Mouse (Mus musculus): ENCODE measurements around the gene Exoc4. TPM values are rescaled to one million over a fixed set of nuclear protein-coding genes. Genes with fewer than 3 reads are reported as not detected.
A peak's percentile ranks its signal among the peaks of the same experiment; 100 is the strongest.

Gene Exoc4
- polyA plus RNA-seq, 1 experiment from 2014 or later: 39.1 TPM

DNA sequence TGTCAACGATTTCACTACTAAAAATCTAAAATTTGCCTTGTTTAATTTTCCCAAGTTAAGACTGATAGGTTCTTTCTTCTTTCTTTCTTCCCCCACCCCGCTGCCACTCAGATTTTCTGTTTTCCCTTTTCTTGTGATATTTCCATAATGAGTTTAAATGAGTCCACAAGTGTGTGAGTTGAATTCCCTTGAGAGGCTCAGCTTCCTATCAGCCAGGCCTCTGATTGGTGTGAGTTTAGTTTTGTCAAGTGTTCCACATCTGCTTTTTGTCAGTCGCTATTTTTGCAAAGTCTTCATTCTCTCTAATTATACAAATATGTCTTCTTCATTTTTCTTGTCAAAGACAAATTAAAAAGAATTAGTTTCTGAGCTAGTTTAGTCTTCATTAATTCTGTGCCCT lies 160.7 kb downstream of the Exoc4 start:
- Histone ChIP-seq H3K9ac (replicated peaks; ENCODE audit: low read length) (no peak overlapping the region), H3K36me3 (ENCODE audit: control insufficient read depth, insufficient read depth, low read length) (no peaks in the 10 kb centered on the region), H3K4me1 (ENCODE audit: control insufficient read depth, insufficient read depth, low read length) (peaks cover 5% of the 10 kb centered on the region), H3K27me3 (ENCODE audit: control insufficient read depth, insufficient read depth, low read length) (no peaks in the 10 kb centered on the region), H3K9me3 (ENCODE audit: control insufficient read depth, low read length) (no peaks in the 10 kb centered on the region), H3K4me3 (replicated peaks; ENCODE audit: low read depth, low read length) (no peak overlapping the region), H3K4me2 (ENCODE audit: low read length) (no peak overlapping the region), H3K27ac (replicated peaks; ENCODE audit: low read depth, low read length) (no peak overlapping the region)
- DNase-seq (no peak), ATAC-seq (ENCODE audit: low FRiP score, low TSS enrichment) (no peak)
- 86% methylated on average over 3 of the region's 3 CpGs for WGBS

DNA sequence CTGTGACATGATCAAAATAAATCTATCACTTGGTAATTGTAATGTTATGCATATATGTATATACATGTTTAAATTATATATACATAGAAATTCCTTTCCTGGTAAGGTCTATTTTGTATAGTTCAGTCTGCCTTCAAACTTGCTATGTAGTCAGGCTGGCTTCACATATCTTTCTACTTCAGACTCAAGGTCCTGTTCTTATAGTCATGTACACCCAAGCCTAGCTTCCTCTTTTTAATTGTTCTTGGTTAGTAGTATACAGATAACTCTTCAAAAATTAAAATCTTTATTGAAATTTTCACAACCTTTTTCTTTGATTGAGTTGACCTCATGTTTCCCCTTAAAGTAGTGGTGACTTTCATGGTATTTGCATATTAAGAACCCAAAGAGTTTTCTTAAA lies 176.1 kb downstream of the Exoc4 start:
- Histone ChIP-seq H3K4me3 (replicated peaks; ENCODE audit: low read depth, low read length) (no peak overlapping the region), H3K4me1 (ENCODE audit: control insufficient read depth, insufficient read depth, low read length) (no peaks in the 10 kb centered on the region), H3K9me3 (ENCODE audit: control insufficient read depth, low read length) (no peaks in the 10 kb centered on the region), H3K27ac (replicated peaks; ENCODE audit: low read depth, low read length) (no peak overlapping the region), H3K36me3 (ENCODE audit: control insufficient read depth, insufficient read depth, low read length) (no peaks in the 10 kb centered on the region), H3K27me3 (ENCODE audit: control insufficient read depth, insufficient read depth, low read length) (no peaks in the 10 kb centered on the region), H3K4me2 (ENCODE audit: low read length) (no peak overlapping the region), H3K9ac (replicated peaks; ENCODE audit: low read length) (no peak overlapping the region)
- no peak for ATAC-seq (ENCODE audit: low FRiP score, low TSS enrichment)
- no peak for DNase-seq

DNA sequence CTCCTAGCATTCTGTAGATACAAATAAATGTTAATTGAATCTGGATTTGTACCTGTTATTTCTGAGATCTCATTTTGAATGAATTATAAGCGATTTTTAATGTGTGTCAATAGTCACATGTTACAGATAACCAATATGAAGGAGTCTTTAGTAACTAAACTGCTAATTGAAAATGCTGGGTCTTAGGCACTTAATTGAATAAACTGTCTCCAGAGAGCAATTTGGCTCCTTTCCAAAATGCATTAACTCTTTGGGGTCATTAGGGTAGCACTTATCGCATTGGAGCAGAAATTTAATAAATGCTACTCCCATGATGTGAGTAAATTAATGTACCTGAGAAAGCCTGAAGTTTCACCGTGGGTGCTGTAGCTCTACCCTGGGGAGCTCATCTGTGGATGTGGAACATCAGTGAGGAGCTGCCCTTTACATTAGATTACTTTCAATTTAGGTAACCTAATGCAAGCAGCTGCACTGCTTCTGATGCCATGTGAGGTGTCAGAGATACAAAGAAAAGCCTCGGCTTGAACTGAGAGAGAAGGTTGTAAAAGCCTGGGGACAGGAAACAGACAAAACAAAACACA lies 182.4 kb downstream of the Exoc4 start:
- no peaks in the 10 kb centered on the region for H3K27me3 ChIP-seq (ENCODE audit: control insufficient read depth, insufficient read depth, low read length)
- DNase-seq: peak; percentile 63
- H3K4me3 ChIP-seq (replicated peaks; ENCODE audit: low read depth, low read length): no peak overlapping the region
- H3K4me1 ChIP-seq (ENCODE audit: control insufficient read depth, insufficient read depth, low read length): no peaks in the 10 kb centered on the region
- 53% methylated on average over 4 of the region's 4 CpGs for WGBS
- H3K4me2 ChIP-seq (ENCODE audit: low read length): no peak overlapping the region
- H3K9me3 ChIP-seq (ENCODE audit: control insufficient read depth, low read length): no peaks in the 10 kb centered on the region
- H3K27ac ChIP-seq (replicated peaks; ENCODE audit: low read depth, low read length): no peak overlapping the region
- no peaks in the 10 kb centered on the region for H3K36me3 ChIP-seq (ENCODE audit: control insufficient read depth, insufficient read depth, low read length)
- no peak overlapping the region for H3K9ac ChIP-seq (replicated peaks; ENCODE audit: low read length)
- no peak for ATAC-seq (ENCODE audit: low FRiP score, low TSS enrichment)

DNA sequence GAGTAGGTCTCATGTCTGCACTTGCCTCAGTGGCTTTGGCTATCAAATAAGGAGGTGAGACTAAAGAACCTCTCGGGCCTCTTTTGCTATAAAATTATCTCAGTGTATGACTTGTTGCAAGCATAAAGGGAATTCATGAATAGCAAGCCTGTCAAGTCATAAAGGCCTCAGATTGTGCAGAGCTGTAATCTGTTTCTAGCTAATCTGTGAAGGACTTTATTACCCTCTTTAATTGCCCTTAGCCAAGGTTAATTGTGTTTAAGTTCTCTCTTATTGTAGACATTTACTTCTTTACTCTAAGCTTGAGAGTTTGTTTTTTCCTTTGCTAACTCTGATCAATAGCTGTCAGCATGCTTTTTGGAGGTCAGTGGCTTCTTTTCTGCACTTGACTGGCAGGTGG lies 191.6 kb downstream of the Exoc4 start:
- H3K4me3 ChIP-seq (replicated peaks; ENCODE audit: low read depth, low read length): no peak overlapping the region
- no peak overlapping the region for H3K27ac ChIP-seq (replicated peaks; ENCODE audit: low read depth, low read length)
- H3K9ac ChIP-seq (replicated peaks; ENCODE audit: low read length): no peak overlapping the region
- WGBS: 50% methylated on average over 1 of the region's 1 CpGs
- no peak overlapping the region for H3K4me2 ChIP-seq (ENCODE audit: low read length)
- no peaks in the 10 kb centered on the region for H3K27me3 ChIP-seq (ENCODE audit: control insufficient read depth, insufficient read depth, low read length)
- H3K9me3 ChIP-seq (ENCODE audit: control insufficient read depth, low read length): no peaks in the 10 kb centered on the region
- H3K36me3 ChIP-seq (ENCODE audit: control insufficient read depth, insufficient read depth, low read length): no peaks in the 10 kb centered on the region; the same call in 1 of the 2 replicates
- no peak for DNase-seq
- no peaks in the 10 kb centered on the region for H3K4me1 ChIP-seq (ENCODE audit: control insufficient read depth, insufficient read depth, low read length)
- no peak for ATAC-seq (ENCODE audit: low FRiP score, low TSS enrichment)

DNA sequence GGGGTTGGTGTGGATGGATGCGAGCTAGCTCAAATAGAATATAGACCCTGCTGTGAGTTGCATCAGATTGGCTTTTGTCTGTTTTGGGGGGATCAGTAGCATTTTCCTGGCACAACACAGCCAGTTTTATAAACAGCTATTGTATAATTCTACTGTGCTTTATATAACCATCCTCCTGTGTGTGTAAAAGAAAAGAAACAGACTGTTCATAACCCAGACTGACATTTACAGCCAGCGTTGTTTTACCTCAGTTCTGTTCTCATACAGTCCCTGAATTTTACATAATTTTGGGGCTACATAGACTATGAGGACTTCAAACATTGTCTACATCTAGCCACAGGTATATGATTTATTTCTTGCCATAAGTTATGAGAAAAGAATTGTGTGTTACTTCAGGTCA lies 204.9 kb downstream of the Exoc4 start:
- no peaks in the 10 kb centered on the region for H3K27me3 ChIP-seq (ENCODE audit: control insufficient read depth, insufficient read depth, low read length)
- DNase-seq: no peak
- ATAC-seq (ENCODE audit: low FRiP score, low TSS enrichment): no peak
- no peak overlapping the region for H3K4me3 ChIP-seq (replicated peaks; ENCODE audit: low read depth, low read length)
- WGBS: 73% methylated on average over 2 of the region's 2 CpGs
- no peak overlapping the region for H3K27ac ChIP-seq (replicated peaks; ENCODE audit: low read depth, low read length)
- no peaks in the 10 kb centered on the region for H3K9me3 ChIP-seq (ENCODE audit: control insufficient read depth, low read length)
- H3K4me1 ChIP-seq (ENCODE audit: control insufficient read depth, insufficient read depth, low read length): 0 out of 2 replicates have a peak, but pooled peaks cover 4% of the 10 kb centered on the region
- no peaks in the 10 kb centered on the region for H3K36me3 ChIP-seq (ENCODE audit: control insufficient read depth, insufficient read depth, low read length)
- no peak overlapping the region for H3K4me2 ChIP-seq (ENCODE audit: low read length)
- no peak overlapping the region for H3K9ac ChIP-seq (replicated peaks; ENCODE audit: low read length)

DNA sequence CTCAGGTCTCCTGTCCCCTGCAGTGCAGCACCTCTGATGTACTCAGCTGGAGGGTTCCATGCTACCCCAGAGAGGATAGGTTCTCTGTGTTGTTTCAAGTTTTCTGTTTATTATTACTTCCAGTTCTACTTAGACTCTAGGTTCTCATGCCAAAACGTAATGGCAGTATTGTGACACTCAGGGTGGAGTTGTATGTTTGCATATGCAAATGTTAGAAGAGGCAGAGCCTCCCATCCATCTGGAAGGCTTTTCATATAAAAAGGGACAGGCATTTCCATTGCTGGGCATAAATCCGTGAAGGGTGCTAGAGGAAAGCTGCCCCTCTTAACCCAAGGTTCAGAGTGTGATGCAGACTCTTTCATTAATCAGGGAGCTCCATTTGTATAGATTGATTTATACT lies 205.5 kb downstream of the Exoc4 start:
- DNase-seq (no peak), ATAC-seq (ENCODE audit: low FRiP score, low TSS enrichment) (no peak)
- Histone ChIP-seq H3K4me3 (replicated peaks; ENCODE audit: low read depth, low read length) (no peak overlapping the region), H3K27ac (replicated peaks; ENCODE audit: low read depth, low read length) (no peak overlapping the region), H3K9me3 (ENCODE audit: control insufficient read depth, low read length) (no peaks in the 10 kb centered on the region), H3K4me1 (ENCODE audit: control insufficient read depth, insufficient read depth, low read length) (0 out of 2 replicates have a peak, but pooled peaks cover 4% of the 10 kb centered on the region), H3K4me2 (ENCODE audit: low read length) (no peak overlapping the region), H3K27me3 (ENCODE audit: control insufficient read depth, insufficient read depth, low read length) (no peaks in the 10 kb centered on the region), H3K9ac (replicated peaks; ENCODE audit: low read length) (no peak overlapping the region), H3K36me3 (ENCODE audit: control insufficient read depth, insufficient read depth, low read length) (no peaks in the 10 kb centered on the region)
- 44% methylated on average over 2 of the region's 2 CpGs for WGBS

DNA sequence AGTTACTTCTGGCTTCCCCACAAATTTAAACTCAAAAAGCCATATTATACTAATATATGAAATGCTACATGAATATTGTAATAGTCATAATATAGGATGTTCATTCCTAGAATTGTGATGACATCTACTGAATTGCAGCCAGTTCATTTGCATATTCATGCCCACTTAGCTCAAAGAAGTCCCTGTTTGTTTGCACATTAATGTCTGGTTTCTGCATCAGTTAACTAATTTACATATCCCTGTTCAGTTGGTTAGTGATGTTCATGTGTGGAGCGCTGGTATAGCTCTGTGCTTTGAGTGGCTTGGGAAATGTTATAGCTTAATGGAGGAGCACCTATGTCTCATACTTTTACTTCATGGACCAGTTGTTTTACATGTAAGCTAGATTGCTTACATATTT lies 206.4 kb downstream of the Exoc4 start:
- Histone ChIP-seq H3K9me3 (ENCODE audit: control insufficient read depth, low read length) (no peaks in the 10 kb centered on the region), H3K4me2 (ENCODE audit: low read length) (no peak overlapping the region), H3K36me3 (ENCODE audit: control insufficient read depth, insufficient read depth, low read length) (no peaks in the 10 kb centered on the region), H3K27me3 (ENCODE audit: control insufficient read depth, insufficient read depth, low read length) (no peaks in the 10 kb centered on the region), H3K4me1 (ENCODE audit: control insufficient read depth, insufficient read depth, low read length) (0 out of 2 replicates have a peak, but pooled peaks cover 4% of the 10 kb centered on the region), H3K27ac (replicated peaks; ENCODE audit: low read depth, low read length) (no peak overlapping the region), H3K4me3 (replicated peaks; ENCODE audit: low read depth, low read length) (no peak overlapping the region), H3K9ac (replicated peaks; ENCODE audit: low read length) (no peak overlapping the region)
- 57% methylated on average over 1 of the region's 1 CpGs for WGBS
- DNase-seq (peak; percentile 6), ATAC-seq (ENCODE audit: low FRiP score, low TSS enrichment) (no peak)

DNA sequence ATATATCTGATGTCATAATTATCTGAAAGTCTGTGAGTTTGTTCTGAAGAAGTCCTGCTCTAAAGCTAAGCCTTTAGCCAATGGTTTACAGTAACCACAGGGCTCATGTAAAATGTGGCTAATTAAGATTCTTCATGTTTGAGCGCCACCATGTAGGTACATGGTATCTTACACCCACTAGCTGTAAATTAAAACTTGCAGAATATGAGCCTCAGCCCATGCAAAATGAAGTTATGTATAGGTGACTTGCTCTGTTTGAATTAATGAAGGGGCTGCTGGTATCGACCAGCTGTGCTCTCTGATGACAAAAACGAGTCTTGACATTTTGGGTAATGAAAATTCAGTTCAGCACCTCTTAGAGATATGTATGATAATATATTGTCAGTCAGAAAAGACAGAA lies 216.0 kb downstream of the Exoc4 start:
- no peak for DNase-seq
- no peaks in the 10 kb centered on the region for H3K9me3 ChIP-seq (ENCODE audit: control insufficient read depth, low read length)
- 59% methylated on average over 3 of the region's 3 CpGs for WGBS
- H3K4me1 ChIP-seq (ENCODE audit: control insufficient read depth, insufficient read depth, low read length): peaks cover 10% of the 10 kb centered on the region; the same call in 1 of the 2 replicates
- no peaks in the 10 kb centered on the region for H3K27me3 ChIP-seq (ENCODE audit: control insufficient read depth, insufficient read depth, low read length)
- no peak overlapping the region for H3K9ac ChIP-seq (replicated peaks; ENCODE audit: low read length)
- H3K4me2 ChIP-seq (ENCODE audit: low read length): no peak overlapping the region
- H3K27ac ChIP-seq (replicated peaks; ENCODE audit: low read depth, low read length): peak overlapping the region; percentile 77
- no peaks in the 10 kb centered on the region for H3K36me3 ChIP-seq (ENCODE audit: control insufficient read depth, insufficient read depth, low read length)
- no peak; the same call in 1 of the 2 replicates for ATAC-seq (ENCODE audit: low FRiP score, low TSS enrichment)
- H3K4me3 ChIP-seq (replicated peaks; ENCODE audit: low read depth, low read length): no peak overlapping the region

DNA sequence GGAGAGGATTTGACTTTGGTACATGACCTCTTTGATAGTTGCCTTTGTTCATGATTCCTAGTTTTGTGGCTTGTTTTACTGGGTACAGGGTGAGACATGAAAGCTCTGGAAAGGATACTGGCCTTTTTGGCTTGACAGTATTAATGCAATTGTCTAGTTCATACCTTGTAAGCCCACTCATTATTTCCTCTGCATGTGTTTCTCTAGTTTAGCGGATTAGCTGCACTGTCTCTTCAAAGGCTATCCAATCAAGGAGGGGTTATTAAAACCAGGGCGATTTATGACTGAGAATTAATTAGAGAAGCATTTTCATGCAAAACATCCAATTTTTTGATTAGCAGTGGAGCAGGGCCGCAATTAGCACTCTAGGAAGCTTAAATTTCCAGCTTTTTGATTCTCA lies 216.5 kb downstream of the Exoc4 start:
- H3K4me3 ChIP-seq (replicated peaks; ENCODE audit: low read depth, low read length): no peak overlapping the region
- peaks cover 10% of the 10 kb centered on the region; the same call in 1 of the 2 replicates for H3K4me1 ChIP-seq (ENCODE audit: control insufficient read depth, insufficient read depth, low read length)
- H3K27me3 ChIP-seq (ENCODE audit: control insufficient read depth, insufficient read depth, low read length): no peaks in the 10 kb centered on the region
- WGBS: 30% methylated on average over 3 of the region's 3 CpGs
- H3K9me3 ChIP-seq (ENCODE audit: control insufficient read depth, low read length): no peaks in the 10 kb centered on the region
- peak overlapping the region; percentile 77 for H3K27ac ChIP-seq (replicated peaks; ENCODE audit: low read depth, low read length)
- DNase-seq (peak; percentile 49), ATAC-seq (ENCODE audit: low FRiP score, low TSS enrichment) (peak; percentile 40; the same call in 1 of the 2 replicates)
- no peaks in the 10 kb centered on the region for H3K36me3 ChIP-seq (ENCODE audit: control insufficient read depth, insufficient read depth, low read length)
- no peak overlapping the region for H3K9ac ChIP-seq (replicated peaks; ENCODE audit: low read length)
- H3K4me2 ChIP-seq (ENCODE audit: low read length): no peak overlapping the region
